Mouse (Mus musculus): ENCODE data around the gene Sult1a1. TPM values are rescaled to one million over a fixed set of nuclear protein-coding genes. Genes with fewer than 3 reads are reported as not detected.

The Sult1a1 gene
- polyA plus RNA-seq, 1 experiment from 2014 or later: 1.6 TPM

DNA sequence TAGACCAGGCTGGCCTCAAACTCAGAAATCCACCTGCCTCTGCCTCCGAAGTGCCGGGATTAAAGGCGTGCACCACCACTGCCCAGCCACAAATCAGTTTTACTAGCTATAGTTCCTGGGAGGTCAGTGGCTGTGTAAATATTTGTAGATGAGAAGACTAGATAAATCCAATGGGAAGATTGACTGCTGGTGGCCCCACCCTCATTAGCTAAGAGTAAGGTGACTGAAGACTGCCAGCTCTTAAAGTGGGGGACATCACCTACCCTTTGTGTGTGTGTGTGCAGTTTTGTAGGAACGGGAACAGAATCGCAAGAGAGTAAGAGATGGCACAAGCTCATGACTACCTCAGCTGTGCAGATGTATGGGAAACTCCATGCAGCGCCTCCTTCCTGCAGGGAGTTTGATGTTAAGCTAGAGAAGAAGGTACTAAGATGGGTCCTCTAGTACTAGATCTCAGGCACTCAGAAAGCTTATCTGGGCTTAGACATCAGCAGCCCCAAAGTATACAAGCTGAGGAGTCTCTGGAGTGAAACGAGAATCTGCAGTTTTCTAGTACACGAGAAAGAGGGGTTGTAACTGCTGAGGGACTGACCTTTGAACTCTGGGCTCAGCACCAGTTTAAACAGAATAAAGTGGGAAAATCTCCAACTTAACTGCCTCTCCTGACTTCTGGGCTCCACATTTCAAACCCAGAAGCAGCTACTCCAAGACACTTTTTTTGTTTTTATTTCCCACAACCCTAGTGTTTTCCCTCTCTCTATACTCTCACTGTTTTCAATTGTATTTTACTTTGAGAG, 2.5 kb upstream of the Sult1a1 start:
- H3K4me1 ChIP-seq: no peaks in the 10 kb centered on the region
- H3K4me2 ChIP-seq (replicated peaks): no peak overlapping the region
- no peaks in the 10 kb centered on the region for H3K9me3 ChIP-seq
- no peak overlapping the region for H3K27ac ChIP-seq
- H3K36me3 ChIP-seq: no peaks in the 10 kb centered on the region; the same call in 1 of the 2 replicates
- H3K9ac ChIP-seq: no peak overlapping the region
- H3K27me3 ChIP-seq: no peaks in the 10 kb centered on the region
- 83% methylated on average over 8 of the region's 8 CpGs for WGBS
- ATAC-seq (ENCODE audit: insufficient number of reproducible peaks, insufficient read depth, low FRiP score, low TSS enrichment): no peak
- no peak overlapping the region for H3K4me3 ChIP-seq

DNA sequence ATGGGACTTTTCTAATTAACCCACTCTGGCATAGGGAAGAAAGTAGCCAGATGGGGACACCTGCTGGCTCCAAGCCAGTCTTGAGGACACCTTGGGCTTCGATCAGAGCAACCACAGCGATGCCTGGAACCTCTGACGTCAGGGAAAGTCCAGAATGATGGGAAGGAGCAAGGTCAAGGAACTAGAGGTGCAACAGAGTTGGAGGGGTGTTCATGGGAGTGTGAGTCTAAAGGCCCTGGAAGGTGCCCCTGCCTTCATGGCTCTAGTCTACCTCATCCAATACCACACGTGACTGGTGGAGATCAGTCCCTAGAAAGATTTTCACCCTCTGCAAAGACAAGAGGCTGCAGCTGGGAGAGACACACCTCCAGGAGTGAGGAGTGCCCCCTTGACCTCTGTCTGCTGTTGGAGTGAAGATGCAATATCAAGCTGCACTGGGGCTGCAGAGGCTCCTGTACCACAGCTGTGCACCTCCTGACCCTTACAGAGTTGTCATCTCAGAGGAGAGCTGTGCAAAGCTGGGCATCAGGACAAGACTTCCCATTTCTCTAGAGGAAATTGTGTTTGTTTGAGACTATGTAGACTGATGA, 494 bp upstream of the Sult1a1 start:
- 82% methylated on average over 4 of the region's 4 CpGs for WGBS
- ATAC-seq (ENCODE audit: insufficient number of reproducible peaks, insufficient read depth, low FRiP score, low TSS enrichment): no peak
- H3K36me3 ChIP-seq: peaks cover 18% of the 10 kb centered on the region

DNA sequence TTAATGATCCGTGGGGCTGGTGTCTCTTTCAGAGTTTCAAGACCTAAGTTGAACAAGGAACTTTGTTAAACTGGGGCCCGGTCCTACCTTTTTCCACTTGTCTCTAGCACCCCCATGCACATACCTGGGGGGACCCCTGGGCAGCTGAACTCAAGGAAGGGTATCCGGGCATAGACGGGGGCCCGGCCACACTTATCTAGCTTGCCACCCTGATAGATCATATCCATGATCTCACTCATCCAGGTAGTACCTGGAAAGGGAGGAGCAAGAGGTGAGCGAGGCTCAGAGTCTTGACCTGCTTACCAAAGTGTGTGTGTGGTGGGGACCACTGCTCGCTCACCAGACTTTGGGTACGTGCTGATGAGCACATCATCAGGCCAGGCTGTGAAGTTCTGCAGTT, 1.1 kb downstream of the Sult1a1 start:
- H3K9me3 ChIP-seq: no peaks in the 10 kb centered on the region
- WGBS: 92% methylated on average over 8 of the region's 8 CpGs
- H3K4me3 ChIP-seq: no peak overlapping the region
- H3K9ac ChIP-seq: no peak overlapping the region
- no peaks in the 10 kb centered on the region for H3K4me1 ChIP-seq
- ATAC-seq (ENCODE audit: insufficient number of reproducible peaks, insufficient read depth, low FRiP score, low TSS enrichment): no peak
- no peaks in the 10 kb centered on the region for H3K27me3 ChIP-seq
- peaks cover 30% of the 10 kb centered on the region for H3K36me3 ChIP-seq
- no peak overlapping the region for H3K4me2 ChIP-seq (replicated peaks)
- no peak overlapping the region for H3K27ac ChIP-seq

More for the DNA sequence above, 494 bp upstream of the Sult1a1 start:
- Histone ChIP-seq H3K4me3 (no peak overlapping the region), H3K9ac (no peak overlapping the region), H3K4me2 (replicated peaks) (no peak overlapping the region), H3K9me3 (no peaks in the 10 kb centered on the region), H3K4me1 (no peaks in the 10 kb centered on the region), H3K27me3 (no peaks in the 10 kb centered on the region), H3K27ac (no peak overlapping the region)

DNA sequence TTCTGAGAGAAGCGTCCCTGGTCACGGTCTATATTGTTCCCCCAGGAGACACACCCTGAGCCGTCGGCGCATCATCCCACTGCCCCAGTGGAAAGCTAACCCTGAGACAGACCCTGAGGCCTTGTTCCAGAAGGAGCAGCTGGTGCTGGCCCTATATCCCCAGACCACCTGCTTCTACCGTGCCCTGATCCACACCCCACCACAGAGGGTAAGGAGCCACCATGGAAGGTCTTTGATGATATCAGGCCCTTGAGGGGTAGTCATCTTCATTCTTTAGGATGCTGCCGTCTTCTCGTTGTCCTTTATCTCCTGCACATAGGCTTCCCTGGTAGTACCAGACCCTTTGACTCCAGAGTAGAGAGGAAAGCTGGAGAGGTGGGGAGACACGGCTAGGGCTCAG, 4.1 kb downstream of the Sult1a1 start:
- no peak overlapping the region for H3K4me3 ChIP-seq
- ATAC-seq (ENCODE audit: insufficient number of reproducible peaks, insufficient read depth, low FRiP score, low TSS enrichment): no peak
- WGBS: 93% methylated on average over 9 of the region's 9 CpGs
- no peak overlapping the region for H3K4me2 ChIP-seq (replicated peaks)
- H3K9ac ChIP-seq: no peak overlapping the region
- no peaks in the 10 kb centered on the region for H3K9me3 ChIP-seq
- no peaks in the 10 kb centered on the region for H3K27me3 ChIP-seq
- no peaks in the 10 kb centered on the region for H3K4me1 ChIP-seq
- no peak overlapping the region for H3K27ac ChIP-seq
- H3K36me3 ChIP-seq: peaks cover 37% of the 10 kb centered on the region

DNA sequence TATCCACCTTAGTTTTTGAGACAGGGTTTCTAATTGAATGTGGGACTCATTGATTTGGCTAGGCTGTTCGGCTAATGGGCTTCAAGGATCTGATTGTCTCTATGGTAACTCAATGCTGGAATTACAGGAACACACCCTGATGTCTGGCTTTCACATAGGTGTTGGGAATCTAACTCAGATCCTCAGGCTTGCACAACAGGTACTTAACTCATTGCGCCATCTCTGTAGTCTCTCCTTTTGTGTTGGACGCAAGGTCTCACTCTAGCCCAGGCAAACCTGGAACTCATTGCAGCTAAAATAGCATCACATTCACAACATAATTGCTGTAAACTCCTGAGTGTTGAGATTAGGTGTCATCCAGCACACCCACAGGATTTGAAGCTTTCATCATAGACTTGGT, 6.1 kb downstream of the Sult1a1 start:
- Histone ChIP-seq H3K27ac (no peak overlapping the region), H3K4me3 (no peak overlapping the region), H3K9me3 (no peaks in the 10 kb centered on the region), H3K9ac (no peak overlapping the region), H3K4me2 (replicated peaks) (no peak overlapping the region), H3K4me1 (no peaks in the 10 kb centered on the region), H3K27me3 (no peaks in the 10 kb centered on the region), H3K36me3 (peaks cover 48% of the 10 kb centered on the region)
- WGBS: 96% methylated on average over 3 of the region's 3 CpGs
- ATAC-seq (ENCODE audit: insufficient number of reproducible peaks, insufficient read depth, low FRiP score, low TSS enrichment): no peak

DNA sequence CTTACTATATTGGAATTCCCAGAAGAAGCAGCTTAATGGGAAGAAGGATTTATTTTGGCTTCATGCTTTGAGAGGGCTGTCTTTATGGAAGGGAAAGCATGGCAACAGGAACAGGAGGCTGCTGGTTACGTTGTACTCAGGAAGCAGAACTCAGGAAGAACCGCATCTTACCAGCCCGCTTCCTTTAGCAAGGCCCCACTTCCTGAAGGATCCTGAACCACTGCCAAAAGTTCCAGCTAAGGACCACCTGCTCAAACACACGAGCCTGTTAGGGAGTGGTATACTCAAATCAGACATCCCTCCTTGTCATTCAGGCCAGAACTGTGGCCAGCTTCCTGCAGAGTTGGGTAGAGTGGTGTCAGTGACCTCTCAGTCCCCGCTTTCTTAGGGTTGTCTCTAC, 7.8 kb downstream of the Sult1a1 start:
- H3K27ac ChIP-seq: no peak overlapping the region
- no peak for ATAC-seq (ENCODE audit: insufficient number of reproducible peaks, insufficient read depth, low FRiP score, low TSS enrichment)

DNA sequence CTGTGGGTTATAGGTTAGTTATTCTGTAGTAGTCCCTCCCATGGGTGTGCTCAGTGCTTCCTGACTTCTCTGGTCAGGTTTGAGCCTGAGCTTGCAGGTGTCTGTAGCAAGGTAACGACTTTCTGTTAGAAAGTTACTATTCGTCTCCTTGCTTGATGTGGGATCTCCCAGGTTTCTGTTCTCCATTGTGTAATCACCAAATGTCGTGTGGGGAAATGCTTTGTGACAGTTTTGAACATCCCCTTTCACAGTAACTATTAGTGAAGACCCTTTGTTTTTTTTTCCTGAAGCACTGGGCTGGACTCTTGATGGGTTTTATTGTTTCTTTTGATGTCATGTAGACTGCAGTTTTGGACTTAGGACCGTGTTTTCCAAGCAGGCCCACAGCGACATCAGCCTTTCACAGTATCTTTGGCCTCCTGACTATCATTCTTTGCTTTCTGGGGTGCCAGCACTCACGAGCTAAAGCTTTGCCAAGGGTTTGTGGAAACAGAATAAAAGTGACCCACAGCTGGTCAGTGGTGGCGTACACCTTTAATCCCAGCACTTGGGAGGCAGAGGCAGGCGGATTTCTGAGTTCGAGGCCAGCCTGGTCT, 8.6 kb downstream of the Sult1a1 start:
- ATAC-seq (ENCODE audit: insufficient number of reproducible peaks, insufficient read depth, low FRiP score, low TSS enrichment): no peak
- Histone ChIP-seq H3K4me2 (replicated peaks) (no peak overlapping the region), H3K9me3 (no peaks in the 10 kb centered on the region), H3K27me3 (no peaks in the 10 kb centered on the region), H3K27ac (no peak overlapping the region), H3K4me1 (no peaks in the 10 kb centered on the region), H3K9ac (no peak overlapping the region), H3K4me3 (no peak overlapping the region), H3K36me3 (peaks cover 49% of the 10 kb centered on the region)
- WGBS: 88% methylated on average over 9 of the region's 9 CpGs

More for the DNA sequence above, 7.8 kb downstream of the Sult1a1 start:
- Histone ChIP-seq H3K36me3 (peaks cover 55% of the 10 kb centered on the region), H3K27me3 (no peaks in the 10 kb centered on the region), H3K4me1 (no peaks in the 10 kb centered on the region), H3K9me3 (no peaks in the 10 kb centered on the region), H3K9ac (no peak overlapping the region), H3K4me3 (no peak overlapping the region), H3K4me2 (replicated peaks) (no peak overlapping the region)
- 84% methylated on average over 5 of the region's 5 CpGs for WGBS

DNA sequence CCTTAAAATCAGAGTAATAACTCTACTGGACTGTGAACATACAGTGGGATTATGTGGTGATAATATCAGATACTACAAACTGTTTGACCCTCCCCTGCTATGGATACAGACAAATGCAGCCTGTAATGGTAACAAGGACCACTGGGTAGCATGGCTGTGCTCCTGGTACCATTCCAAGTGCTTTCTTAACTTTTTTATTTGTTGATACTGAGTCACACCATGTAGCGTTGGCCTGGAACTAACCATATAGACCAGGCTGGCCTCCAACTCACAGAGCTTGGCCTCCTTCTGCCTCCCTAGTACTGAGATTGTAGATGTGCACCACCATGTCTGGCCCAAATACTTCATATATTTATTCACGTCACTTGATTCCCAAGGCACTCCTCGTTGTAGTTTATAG, 11.0 kb downstream of the Sult1a1 start:
- H3K36me3 ChIP-seq: peaks cover 31% of the 10 kb centered on the region
- H3K27ac ChIP-seq: no peak overlapping the region
- no peaks in the 10 kb centered on the region for H3K27me3 ChIP-seq
- ATAC-seq (ENCODE audit: insufficient number of reproducible peaks, insufficient read depth, low FRiP score, low TSS enrichment): no peak
- 90% methylated on average over 3 of the region's 3 CpGs for WGBS
- H3K9me3 ChIP-seq: no peaks in the 10 kb centered on the region
- H3K9ac ChIP-seq: no peak overlapping the region
- H3K4me2 ChIP-seq (replicated peaks): no peak overlapping the region
- no peak overlapping the region for H3K4me3 ChIP-seq
- no peaks in the 10 kb centered on the region for H3K4me1 ChIP-seq

DNA sequence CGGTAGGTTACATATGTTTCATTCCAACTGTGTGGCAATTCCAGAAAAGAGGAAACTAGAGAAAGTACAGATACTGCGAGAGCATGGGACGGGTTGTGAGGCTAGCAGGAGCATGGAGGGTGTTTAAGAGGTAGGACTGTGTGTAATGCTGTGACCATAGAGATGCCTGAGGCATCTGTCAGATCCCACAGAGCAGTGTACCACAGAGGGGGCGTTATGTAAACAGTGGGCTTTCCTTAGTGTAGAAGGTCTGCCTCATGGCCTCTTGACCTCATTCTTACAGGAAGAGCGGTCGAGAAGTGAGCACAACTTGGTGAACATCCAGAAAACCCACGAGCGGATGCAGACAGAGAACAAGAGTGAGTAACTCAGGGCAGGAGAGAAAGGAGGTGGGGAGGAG, 12.6 kb downstream of the Sult1a1 start:
- no peak overlapping the region for H3K4me2 ChIP-seq (replicated peaks)
- H3K9ac ChIP-seq: no peak overlapping the region
- peaks cover 25% of the 10 kb centered on the region for H3K36me3 ChIP-seq
- ATAC-seq (ENCODE audit: insufficient number of reproducible peaks, insufficient read depth, low FRiP score, low TSS enrichment): no peak
- no peaks in the 10 kb centered on the region for H3K4me1 ChIP-seq
- WGBS: 60% methylated on average over 8 of the region's 8 CpGs
- no peaks in the 10 kb centered on the region for H3K9me3 ChIP-seq
- no peak overlapping the region for H3K27ac ChIP-seq
- H3K27me3 ChIP-seq: no peaks in the 10 kb centered on the region
- no peak overlapping the region for H3K4me3 ChIP-seq

DNA sequence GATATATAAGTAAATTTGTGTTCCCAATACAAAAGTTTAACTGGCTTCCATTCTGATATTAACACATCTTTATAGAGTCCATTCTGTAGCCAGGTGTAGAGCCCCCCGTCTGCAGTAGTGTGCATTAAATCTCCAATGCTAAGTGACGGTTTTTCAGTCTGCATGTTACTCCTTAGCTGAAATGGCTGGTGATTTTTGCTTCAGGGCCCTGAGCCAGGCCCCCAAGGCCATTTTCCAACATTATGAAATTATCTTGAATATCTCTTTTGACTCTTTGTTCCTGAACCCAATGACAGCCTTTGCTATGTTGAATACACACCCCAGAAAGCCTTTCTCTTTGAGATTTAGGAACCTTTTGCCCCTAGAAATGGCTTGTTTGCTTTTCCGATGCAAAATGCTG, 16.5 kb downstream of the Sult1a1 start:
- 88% methylated on average over 3 of the region's 3 CpGs for WGBS
- Histone ChIP-seq H3K4me2 (replicated peaks) (no peak overlapping the region), H3K4me3 (no peak overlapping the region), H3K36me3 (peaks cover 12% of the 10 kb centered on the region), H3K4me1 (no peaks in the 10 kb centered on the region), H3K9me3 (no peaks in the 10 kb centered on the region), H3K27me3 (no peaks in the 10 kb centered on the region), H3K9ac (no peak overlapping the region), H3K27ac (no peak overlapping the region)
- no peak for ATAC-seq (ENCODE audit: insufficient number of reproducible peaks, insufficient read depth, low FRiP score, low TSS enrichment)

DNA sequence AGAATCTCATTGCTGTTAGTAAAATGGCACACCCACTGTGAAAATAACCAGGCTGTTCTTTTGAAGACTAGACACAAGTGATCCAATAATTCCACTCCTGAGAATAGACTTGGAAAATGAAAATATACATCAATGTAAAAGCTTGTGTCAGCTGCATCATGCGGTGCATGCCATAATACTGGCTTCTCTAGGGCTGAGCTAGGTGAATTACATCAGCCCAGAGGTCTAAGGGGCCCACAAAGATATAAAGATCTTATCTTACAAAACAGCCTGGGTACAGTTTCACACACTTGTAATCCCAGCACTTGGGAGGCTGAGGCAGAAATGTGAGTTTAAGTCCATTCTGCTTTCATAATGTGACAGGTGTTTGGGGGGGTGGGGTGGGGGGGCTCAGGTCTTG, 18.7 kb downstream of the Sult1a1 start:
- H3K9me3 ChIP-seq: no peaks in the 10 kb centered on the region
- no peak for ATAC-seq (ENCODE audit: insufficient number of reproducible peaks, insufficient read depth, low FRiP score, low TSS enrichment)
- no peak overlapping the region for H3K4me3 ChIP-seq
- 95% methylated on average over 1 of the region's 1 CpGs for WGBS
- no peak overlapping the region for H3K27ac ChIP-seq
- no peaks in the 10 kb centered on the region for H3K27me3 ChIP-seq
- peaks cover 6% of the 10 kb centered on the region for H3K36me3 ChIP-seq
- no peak overlapping the region for H3K9ac ChIP-seq
- H3K4me2 ChIP-seq (replicated peaks): no peak overlapping the region
- H3K4me1 ChIP-seq: no peaks in the 10 kb centered on the region

DNA sequence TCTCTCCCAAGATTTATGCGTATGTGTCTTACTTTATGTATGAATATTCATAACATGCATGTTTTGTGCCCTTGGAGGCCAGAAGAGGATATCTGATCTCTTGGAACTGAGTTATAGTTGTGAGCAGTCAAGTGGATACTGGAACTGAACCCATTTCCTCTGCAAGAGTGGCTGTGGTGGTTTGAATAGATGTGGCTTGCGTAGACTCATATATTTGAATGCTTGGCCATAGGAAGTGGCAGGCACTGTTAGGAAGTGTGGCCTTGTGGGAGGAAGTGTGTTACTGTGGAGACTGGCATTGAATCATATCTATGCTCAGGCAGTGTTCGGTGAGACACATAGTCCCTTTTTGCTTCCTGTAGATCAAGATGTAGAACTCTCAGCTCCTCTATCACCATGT, 20.5 kb downstream of the Sult1a1 start:
- Histone ChIP-seq H3K9ac (no peak overlapping the region), H3K27me3 (no peaks in the 10 kb centered on the region), H3K4me2 (replicated peaks) (no peak overlapping the region), H3K9me3 (no peaks in the 10 kb centered on the region), H3K36me3 (0 out of 2 replicates have a peak, but pooled peaks cover 2% of the 10 kb centered on the region), H3K27ac (no peak overlapping the region), H3K4me3 (no peak overlapping the region), H3K4me1 (no peaks in the 10 kb centered on the region)
- no peak for ATAC-seq (ENCODE audit: insufficient number of reproducible peaks, insufficient read depth, low FRiP score, low TSS enrichment)
- 91% methylated on average over 3 of the region's 3 CpGs for WGBS

Measured in embryonic facial prominence, embryonic 12.5 days (tissue).